Mouse (Mus musculus) heart, embryonic 13.5 days (tissue): Measurements from ENCODE around the gene Snx10. TPM values are rescaled to one million over a fixed set of nuclear protein-coding genes. Genes with fewer than 3 reads are reported as not detected.
"Not testable (repeated sequence)": the region's sequence is repeated elsewhere in the genome, so short reads cannot be mapped to it uniquely, and the experiment has no call there.

Source experiments
- ATAC-seq: fragments of 200-750 bp; cut with Nextera tagmentation; 2 replicates; pipeline ENCODE4 v1.8.0; 2017; ENCODE audit warnings: moderate TSS enrichment; ENCODE audit not compliant: insufficient number of reproducible peaks, low FRiP score, low TSS enrichment; ENCODE audit errors: extremely low read depth
- H3K27ac ChIP-seq: fragments of 300-500 bp; sonication (generic); replicated peaks from 2 replicates; pipeline ENCODE4 v1.5.1; 2015; ENCODE audit warnings: moderate library complexity, mild to moderate bottlenecking, inconsistent platforms
- H3K27me3 ChIP-seq: fragments of 300-500 bp; sonication (generic); replicated peaks from 2 replicates; pipeline ENCODE4 v1.6.1; 2015; ENCODE audit warnings: mild to moderate bottlenecking, inconsistent platforms
- H3K36me3 ChIP-seq: fragments of 300-500 bp; sonication (generic); 2 replicates; pipeline ENCODE4 v1.6.1; 2015; ENCODE audit warnings: mild to moderate bottlenecking, inconsistent platforms
- H3K4me1 ChIP-seq: fragments of 300-500 bp; sonication (generic); 2 replicates; pipeline ENCODE4 v1.6.1; 2015; ENCODE audit warnings: inconsistent platforms
- H3K4me2 ChIP-seq: fragments of 300-500 bp; sonication (generic); 2 replicates; pipeline ENCODE4 v1.6.1; 2015; ENCODE audit warnings: inconsistent platforms, mild to moderate bottlenecking, moderate library complexity
- H3K4me3 ChIP-seq: fragments of 300-500 bp; sonication (generic); 2 replicates; pipeline ENCODE4 v1.5.1; 2015; ENCODE audit warnings: moderate library complexity, mild to moderate bottlenecking, inconsistent platforms
- H3K9ac ChIP-seq: fragments of 300-500 bp; sonication (generic); 2 replicates; pipeline ENCODE4 v1.6.1; 2015; ENCODE audit warnings: inconsistent platforms, mild to moderate bottlenecking, moderate library complexity
- H3K9me3 ChIP-seq: fragments of 300-500 bp; sonication (generic); 2 replicates; pipeline ENCODE4 v1.6.1; 2016; ENCODE audit warnings: inconsistent platforms
- WGBS: fragments of 180-500 bp; shearing (Covaris S2); methylation state at CpG from one replicate; pipeline ENCODE4 v1.1.7; 2015; ENCODE audit warnings: mixed read lengths; 5-methylcytosine and 5-hydroxymethylcytosine counted together
- polyA plus RNA-seq: library from polyadenylated mRNA; unstranded; fragments of >200 nt; fragmentation: Nextera tagmentation; extraction: Ambion mirVana; gene quantifications from 2 replicates; pipeline ENCODE4 v1.2.1, GENCODE M21; 2015

Gene Snx10
- 16.5 and 16.6 TPM in 2 replicates for polyA plus RNA-seq

DNA sequence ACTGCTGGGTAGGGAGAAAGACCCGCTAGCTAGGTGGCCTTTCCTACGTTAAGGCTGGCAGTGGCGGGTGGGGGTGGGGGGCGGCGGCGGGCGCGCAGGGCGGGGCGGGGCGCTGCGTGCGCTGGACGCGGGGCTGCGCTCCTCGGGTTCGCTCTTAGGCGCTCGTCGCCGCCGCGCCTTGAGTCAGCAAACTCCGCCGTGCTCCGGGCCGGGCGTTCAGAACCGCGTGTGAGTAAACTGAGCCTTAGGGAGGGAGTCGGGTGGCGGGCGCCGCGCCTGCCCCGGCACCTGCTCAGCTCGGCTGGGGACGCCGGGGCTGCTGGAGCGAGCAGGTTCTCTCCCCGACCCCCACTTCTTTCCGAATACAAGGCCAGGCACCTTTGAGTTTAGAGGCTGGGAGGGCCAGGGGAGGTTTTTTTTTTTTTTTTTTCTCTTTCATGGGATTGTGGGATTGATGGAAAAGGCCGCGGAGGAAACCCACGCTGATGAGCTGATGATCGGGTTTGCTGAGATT lies at the start of gene Snx10:
Gene Snx10 (plus strand): TSS at position 95 of the 514 bp plus-strand sequence.
- WGBS, result under 1% methylated on average over 47 of the region's 47 CpGs
- H3K9ac ChIP-seq, result peak within 1 kb of the TSS; percentile 90
- peaks cover 9% of the 10 kb centered on the region for H3K4me1 ChIP-seq
- H3K36me3 ChIP-seq, result no peaks in the 10 kb centered on the region
- ATAC-seq, result no peak
- peak within 1 kb of the TSS; percentile 85 for H3K4me2 ChIP-seq
- no peaks in the 10 kb centered on the region for H3K27me3 ChIP-seq
- peak within 1 kb of the TSS; percentile 70 for H3K27ac ChIP-seq
- H3K9me3 ChIP-seq, result no peaks in the 10 kb centered on the region
- peak within 1 kb of the TSS; percentile 81 for H3K4me3 ChIP-seq

DNA sequence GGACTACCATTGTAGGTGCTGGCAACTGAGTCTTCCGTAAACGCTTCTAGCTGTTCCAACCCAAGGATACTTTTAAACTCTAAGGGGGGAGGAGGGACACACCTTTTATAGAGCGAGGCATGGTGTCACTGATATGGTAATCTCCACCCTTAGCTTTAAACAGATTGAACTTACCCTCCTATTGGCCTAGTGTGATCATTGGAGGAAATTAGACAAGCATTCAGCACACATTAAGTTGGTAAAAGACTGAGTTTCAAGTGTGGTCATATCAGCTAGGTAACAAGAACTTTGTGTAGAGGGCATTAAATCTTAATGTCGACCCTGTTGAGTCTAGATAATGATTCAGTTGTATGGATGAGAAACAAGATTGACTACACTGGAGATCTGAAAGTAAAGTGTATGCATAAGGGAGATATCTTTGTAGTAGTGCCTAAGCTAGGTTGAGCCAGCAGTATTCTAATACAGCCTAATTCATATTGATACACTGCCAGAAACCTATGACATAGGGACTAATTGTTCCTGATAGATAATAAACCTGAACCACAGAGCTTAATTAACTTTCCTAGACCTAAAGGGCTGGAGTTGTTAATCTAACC lies 44.5 kb upstream of the Snx10 start:
- 81% methylated on average over 4 of the region's 4 CpGs for WGBS
- Histone ChIP-seq H3K4me3 (no peak overlapping the region), H3K9ac (no peak overlapping the region), H3K36me3 (peaks cover 82% of the 10 kb centered on the region), H3K27me3 (no peaks in the 10 kb centered on the region), H3K4me2 (no peak overlapping the region), H3K9me3 (no peaks in the 10 kb centered on the region), H3K27ac (no peak overlapping the region), H3K4me1 (no peaks in the 10 kb centered on the region)
- ATAC-seq, result no peak

GRCm38 (mm10) chr6:51481548-51481947 lies 42.2 kb upstream of the Snx10 start:
- ATAC-seq, result no peak
- Histone ChIP-seq H3K27me3 (no peaks in the 10 kb centered on the region), H3K9me3 (no peaks in the 10 kb centered on the region), H3K4me3 (no peak overlapping the region), H3K4me2 (no peak overlapping the region), H3K36me3 (peaks cover 67% of the 10 kb centered on the region), H3K27ac (no peak overlapping the region), H3K9ac (no peak overlapping the region), H3K4me1 (peaks cover 12% of the 10 kb centered on the region)
- WGBS, result 91% methylated on average over 8 of the region's 8 CpGs

DNA sequence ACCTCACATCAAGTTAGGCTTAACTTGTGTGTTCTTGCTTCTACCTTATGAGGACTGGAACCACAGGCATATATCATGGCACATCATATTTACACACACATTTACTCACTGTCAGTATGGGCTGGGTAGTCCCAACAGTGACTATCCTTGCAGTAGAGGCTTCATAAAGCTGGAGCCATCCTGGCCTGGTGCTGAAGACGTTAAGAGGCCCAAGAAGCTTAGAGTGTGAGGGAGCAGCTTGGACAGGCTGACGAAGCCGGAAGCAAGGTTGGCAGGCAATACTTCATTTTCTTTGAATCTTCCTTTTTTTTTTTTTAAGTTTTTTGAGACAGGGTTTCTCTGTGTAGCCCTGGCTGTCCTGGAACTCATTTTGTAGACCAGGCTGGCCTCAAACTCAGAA lies 39.8 kb upstream of the Snx10 start:
- Histone ChIP-seq H3K4me1 (peaks cover 17% of the 10 kb centered on the region), H3K27me3 (no peaks in the 10 kb centered on the region), H3K4me2 (no peak overlapping the region), H3K9ac (no peak overlapping the region), H3K27ac (no peak overlapping the region), H3K9me3 (peaks cover 6% of the 10 kb centered on the region), H3K4me3 (no peak overlapping the region), H3K36me3 (peaks cover 53% of the 10 kb centered on the region)
- 88% methylated on average over 3 of the region's 3 CpGs for WGBS
- ATAC-seq, result no peak

DNA sequence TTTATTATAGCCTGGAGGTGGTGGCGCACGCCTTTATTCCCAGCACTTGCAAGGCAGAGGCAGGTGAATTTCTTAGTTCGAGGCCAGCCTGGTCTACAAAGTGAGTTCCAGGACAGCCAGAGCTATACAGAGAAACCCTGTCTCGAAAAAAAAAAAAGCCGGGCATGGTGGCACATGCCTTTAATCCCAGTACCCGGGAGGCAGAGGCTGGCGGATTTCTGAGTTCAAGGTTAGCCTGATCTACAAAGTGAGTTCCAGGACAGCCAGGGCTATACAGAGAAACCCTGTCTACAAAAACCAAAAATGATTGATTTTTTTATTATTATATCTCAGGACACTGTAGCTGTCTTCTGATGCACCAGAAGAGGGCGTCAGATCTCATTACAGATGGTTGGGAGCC lies 39.1 kb upstream of the Snx10 start:
- not testable (repeated sequence) for H3K9me3 ChIP-seq, ATAC-seq, H3K27me3 ChIP-seq, H3K9ac ChIP-seq, H3K4me3 ChIP-seq, H3K4me2 ChIP-seq, H3K27ac ChIP-seq
- WGBS, result 89% methylated on average over 8 of the region's 8 CpGs
- Histone ChIP-seq H3K36me3 (peaks cover 46% of the 10 kb centered on the region), H3K4me1 (peaks cover 24% of the 10 kb centered on the region)

GRCm38 (mm10) chr6:51485646-51486045 lies 38.1 kb upstream of the Snx10 start:
- Histone ChIP-seq H3K27me3 (no peaks in the 10 kb centered on the region), H3K4me1 (peaks cover 28% of the 10 kb centered on the region), H3K4me3 (no peak overlapping the region), H3K27ac (peak overlapping the region; percentile 33), H3K36me3 (peaks cover 35% of the 10 kb centered on the region), H3K9me3 (peaks cover 6% of the 10 kb centered on the region), H3K4me2 (no peak overlapping the region), H3K9ac (no peak overlapping the region)
- no peak for ATAC-seq
- WGBS, result 38% methylated on average over 2 of the region's 2 CpGs

DNA sequence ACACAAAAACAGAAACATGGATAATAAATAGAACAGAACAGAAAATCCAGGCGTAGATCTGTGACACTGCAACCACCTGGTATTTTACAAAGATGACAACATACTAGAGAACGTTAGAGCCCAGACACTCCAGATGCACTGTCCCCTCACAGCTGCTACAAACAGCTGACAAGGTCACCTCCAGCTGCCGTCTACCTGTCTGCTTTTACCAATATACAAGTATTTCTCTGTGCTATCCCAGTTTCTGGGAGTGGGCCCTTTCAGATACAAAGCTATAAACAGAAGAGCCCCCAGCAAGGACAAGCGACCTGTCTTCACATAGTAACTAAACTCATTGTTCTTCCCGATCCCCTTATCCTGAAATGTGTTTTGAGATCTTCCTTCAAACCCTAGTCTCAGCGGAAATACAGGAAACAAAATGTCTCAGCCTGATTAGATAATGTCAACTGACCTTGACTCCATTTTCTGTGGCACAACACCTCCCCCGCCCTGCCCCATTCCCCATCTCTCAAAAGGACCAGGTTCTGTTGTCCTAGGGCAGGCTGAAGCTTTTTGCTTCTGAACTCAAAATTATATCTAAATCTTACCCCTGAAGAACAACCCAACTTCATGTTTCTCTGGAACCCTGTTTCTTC lies 37.5 kb upstream of the Snx10 start:
- H3K4me1 ChIP-seq, result peaks cover 28% of the 10 kb centered on the region
- no peak overlapping the region for H3K4me2 ChIP-seq
- H3K4me3 ChIP-seq, result no peak overlapping the region
- peaks cover 29% of the 10 kb centered on the region for H3K36me3 ChIP-seq
- WGBS, result 32% methylated on average over 7 of the region's 7 CpGs
- no peak for ATAC-seq
- H3K27me3 ChIP-seq, result no peaks in the 10 kb centered on the region
- peaks cover 6% of the 10 kb centered on the region for H3K9me3 ChIP-seq
- H3K9ac ChIP-seq, result no peak overlapping the region
- H3K27ac ChIP-seq, result peak overlapping the region; percentile 43

DNA sequence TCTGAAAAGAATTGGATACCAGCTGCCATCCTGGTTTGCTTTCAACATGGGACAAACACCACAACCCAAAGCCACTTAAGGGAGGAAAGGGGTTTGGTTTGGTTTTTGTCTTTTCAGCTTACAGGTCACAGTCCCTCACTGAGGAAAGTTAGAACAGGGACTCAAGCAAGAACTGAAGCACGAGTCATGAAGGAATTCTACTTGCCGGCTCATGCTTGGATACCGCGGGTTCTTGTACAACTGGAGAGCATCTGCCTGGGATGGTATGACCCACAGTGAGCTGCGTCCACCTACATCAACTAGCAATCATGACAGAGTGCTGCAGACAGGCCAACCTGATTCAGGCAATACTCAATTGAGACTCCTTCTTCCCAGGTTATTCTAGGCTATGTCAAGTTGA lies 37.0 kb upstream of the Snx10 start:
- H3K9me3 ChIP-seq, result peaks cover 6% of the 10 kb centered on the region
- H3K9ac ChIP-seq, result no peak overlapping the region
- H3K4me3 ChIP-seq, result no peak overlapping the region
- peaks cover 28% of the 10 kb centered on the region for H3K4me1 ChIP-seq
- WGBS, result 79% methylated on average over 5 of the region's 5 CpGs
- H3K4me2 ChIP-seq, result no peak overlapping the region
- H3K27ac ChIP-seq, result peak overlapping the region; percentile 43; the same call in 1 of the 2 replicates
- H3K36me3 ChIP-seq, result peaks cover 24% of the 10 kb centered on the region
- no peaks in the 10 kb centered on the region for H3K27me3 ChIP-seq
- ATAC-seq, result no peak

- H3K4me3 ChIP-seq, result no peak overlapping the region
- H3K9me3 ChIP-seq, result peaks cover 6% of the 10 kb centered on the region
- peak overlapping the region; percentile 57 for H3K27ac ChIP-seq
- H3K36me3 ChIP-seq, result peaks cover 5% of the 10 kb centered on the region
- peaks cover 28% of the 10 kb centered on the region for H3K4me1 ChIP-seq
- ATAC-seq, result no peak
- H3K9ac ChIP-seq, result no peak overlapping the region
- 24% methylated on average over 2 of the region's 2 CpGs for WGBS
- no peaks in the 10 kb centered on the region for H3K27me3 ChIP-seq
- no peak overlapping the region for H3K4me2 ChIP-seq
Observed at GRCm38 (mm10) chr6:51489787-51490186, 33.9 kb upstream of the Snx10 start.

DNA sequence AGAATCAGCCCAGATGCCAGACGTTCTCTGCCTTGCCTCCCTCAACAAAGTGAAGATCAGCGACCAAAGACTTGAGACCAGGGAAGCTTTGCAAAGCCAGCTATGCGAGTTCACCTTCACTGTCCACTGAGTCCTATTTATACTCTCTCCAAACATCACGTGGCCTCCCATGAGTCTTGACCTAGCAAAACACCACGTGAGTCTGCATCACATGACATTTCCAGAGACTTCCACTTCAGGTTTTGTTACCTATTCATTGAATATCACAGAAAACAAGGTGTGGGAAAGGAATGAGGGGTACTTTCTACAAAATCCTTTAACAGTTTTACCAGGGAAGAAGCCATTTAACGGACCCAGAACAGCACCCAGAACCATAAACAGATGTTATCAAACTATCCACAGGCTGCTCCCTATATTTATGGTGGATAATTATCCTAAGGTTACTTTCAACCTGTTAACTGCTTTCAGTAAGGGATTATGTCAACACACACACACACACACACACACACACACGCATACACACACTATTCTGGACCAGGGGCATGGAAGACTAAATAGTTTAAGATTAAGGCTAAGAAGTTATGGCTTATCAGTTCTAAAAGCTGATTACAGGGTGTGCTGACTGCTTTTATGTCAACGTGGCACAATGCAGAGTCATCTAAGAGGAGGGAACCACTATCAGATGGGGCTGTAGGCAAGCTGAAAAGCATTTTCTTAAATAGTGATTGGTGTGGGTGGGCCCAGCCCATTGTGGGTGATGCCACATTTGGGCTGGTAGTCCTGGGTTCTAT lies 26.2 kb upstream of the Snx10 start:
- WGBS, result 50% methylated on average over 8 of the region's 8 CpGs
- no peak overlapping the region for H3K4me2 ChIP-seq
- no peaks in the 10 kb centered on the region for H3K4me1 ChIP-seq
- H3K4me3 ChIP-seq, result no peak overlapping the region
- H3K9ac ChIP-seq, result no peak overlapping the region
- H3K27me3 ChIP-seq, result no peaks in the 10 kb centered on the region
- ATAC-seq, result no peak
- no peaks in the 10 kb centered on the region for H3K9me3 ChIP-seq
- no peaks in the 10 kb centered on the region for H3K36me3 ChIP-seq
- H3K27ac ChIP-seq, result no peak overlapping the region

- WGBS, result 38% methylated on average over 1 of the region's 1 CpGs
- ATAC-seq, result no peak
Observed at GRCm38 (mm10) chr6:51505671-51506070, 18.0 kb upstream of the Snx10 start.

More at GRCm38 (mm10) chr6:51505671-51506070, 18.0 kb upstream of the Snx10 start:
- no peaks in the 10 kb centered on the region for H3K36me3 ChIP-seq
- H3K9me3 ChIP-seq, result no peaks in the 10 kb centered on the region
- H3K27me3 ChIP-seq, result no peaks in the 10 kb centered on the region
- no peak overlapping the region for H3K4me3 ChIP-seq
- H3K4me1 ChIP-seq, result peaks cover 9% of the 10 kb centered on the region; the same call in 1 of the 2 replicates
- H3K9ac ChIP-seq, result no peak overlapping the region
- H3K4me2 ChIP-seq, result no peak overlapping the region
- H3K27ac ChIP-seq, result no peak overlapping the region
